Mouse (Mus musculus): ENCODE measurements around the gene Syngr4. TPM values are rescaled to one million over a fixed set of nuclear protein-coding genes. Genes with fewer than 3 reads are reported as not detected.
"Not testable (repeated sequence)": the region's sequence is repeated elsewhere in the genome, so short reads cannot be mapped to it uniquely, and the experiment has no call there.

Syngr4 gene
- polyA plus RNA-seq, 1 experiment from 2014 or later = 0.72 TPM

- ATAC-seq = no peak
- H3K27me3 ChIP-seq (replicated peaks; ENCODE audit: control insufficient read depth, insufficient read depth, low read length) = no peaks in the 10 kb centered on the region
- H3K9ac ChIP-seq (ENCODE audit: low read depth, low read length) = no peak overlapping the region
- peaks cover 27% of the 10 kb centered on the region for H3K36me3 ChIP-seq (ENCODE audit: control insufficient read depth, insufficient read depth)
- H3K4me2 ChIP-seq (replicated peaks; ENCODE audit: low read depth) = no peak overlapping the region
- H3K27ac ChIP-seq (ENCODE audit: low read depth, low read length) = no peak overlapping the region
- no peak overlapping the region for H3K4me3 ChIP-seq (ENCODE audit: low read depth, low read length)
- WGBS = 92% methylated on average over 9 of the region's 9 CpGs
- no peaks in the 10 kb centered on the region for H3K9me3 ChIP-seq (ENCODE audit: control insufficient read depth)
- no peak for TF ChIP-seq CTCF (IDR thresholded peaks at IDR 0.05; ENCODE audit: low read depth)
- H3K4me1 ChIP-seq (replicated peaks; ENCODE audit: control insufficient read depth, insufficient read depth, low read length) = no peaks in the 10 kb centered on the region
These were observed 10.1 kb upstream of the Syngr4 start for GRCm38 (mm10) chr7:45906622-45907021.

GRCm38 (mm10) chr7:45902481-45903002, 6.0 kb upstream of the Syngr4 start:
- 74% methylated on average over 12 of the region's 12 CpGs for WGBS
- H3K27ac ChIP-seq (ENCODE audit: low read depth, low read length) = no peak overlapping the region
- no peak for ATAC-seq

GRCm38 (mm10) chr7:45901562-45901961, 5.0 kb upstream of the Syngr4 start:
- no peaks in the 10 kb centered on the region for H3K27me3 ChIP-seq (replicated peaks; ENCODE audit: control insufficient read depth, insufficient read depth, low read length)
- ATAC-seq = peak; percentile 65
- H3K4me1 ChIP-seq (replicated peaks; ENCODE audit: control insufficient read depth, insufficient read depth, low read length) = no peaks in the 10 kb centered on the region
- no peak overlapping the region for H3K4me3 ChIP-seq (ENCODE audit: low read depth, low read length)
- no peaks in the 10 kb centered on the region; the same call in 1 of the 2 replicates for H3K36me3 ChIP-seq (ENCODE audit: control insufficient read depth, insufficient read depth)
- H3K9me3 ChIP-seq (ENCODE audit: control insufficient read depth) = no peaks in the 10 kb centered on the region
- H3K9ac ChIP-seq (ENCODE audit: low read depth, low read length) = no peak overlapping the region
- H3K27ac ChIP-seq (ENCODE audit: low read depth, low read length) = no peak overlapping the region; the same call in 1 of the 2 replicates
- no peak for TF ChIP-seq CTCF (IDR thresholded peaks at IDR 0.05; ENCODE audit: low read depth)
- 26% methylated on average over 5 of the region's 5 CpGs for WGBS
- no peak overlapping the region for H3K4me2 ChIP-seq (replicated peaks; ENCODE audit: low read depth)

More at GRCm38 (mm10) chr7:45902481-45903002, 6.0 kb upstream of the Syngr4 start:
- Histone ChIP-seq H3K36me3 (ENCODE audit: control insufficient read depth, insufficient read depth) (peaks cover 7% of the 10 kb centered on the region; the same call in 1 of the 2 replicates), H3K27me3 (replicated peaks; ENCODE audit: control insufficient read depth, insufficient read depth, low read length) (no peaks in the 10 kb centered on the region), H3K4me1 (replicated peaks; ENCODE audit: control insufficient read depth, insufficient read depth, low read length) (no peaks in the 10 kb centered on the region), H3K9ac (ENCODE audit: low read depth, low read length) (no peak overlapping the region), H3K4me2 (replicated peaks; ENCODE audit: low read depth) (no peak overlapping the region), H3K4me3 (ENCODE audit: low read depth, low read length) (no peak overlapping the region), H3K9me3 (ENCODE audit: control insufficient read depth) (no peaks in the 10 kb centered on the region)
- TF ChIP-seq CTCF (IDR thresholded peaks at IDR 0.05; ENCODE audit: low read depth) = no peak

- not testable (repeated sequence) for H3K27me3 ChIP-seq (replicated peaks; ENCODE audit: control insufficient read depth, insufficient read depth, low read length); H3K27ac ChIP-seq (ENCODE audit: low read depth, low read length); H3K4me1 ChIP-seq (replicated peaks; ENCODE audit: control insufficient read depth, insufficient read depth, low read length); H3K36me3 ChIP-seq (ENCODE audit: control insufficient read depth, insufficient read depth); H3K9ac ChIP-seq (ENCODE audit: low read depth, low read length); ATAC-seq; H3K4me3 ChIP-seq (ENCODE audit: low read depth, low read length); H3K9me3 ChIP-seq (ENCODE audit: control insufficient read depth)
- 47% methylated on average over 4 of the region's 4 CpGs for WGBS
- H3K4me2 ChIP-seq (replicated peaks; ENCODE audit: low read depth) = peak overlapping the region; percentile 64
- TF ChIP-seq CTCF (IDR thresholded peaks at IDR 0.05; ENCODE audit: low read depth) = peak; percentile 66
These were observed 1.6 kb upstream of the Syngr4 start for GRCm38 (mm10) chr7:45898125-45898524.

- TF ChIP-seq CTCF (IDR thresholded peaks at IDR 0.05; ENCODE audit: low read depth) = no peak
- Histone ChIP-seq H3K9ac (ENCODE audit: low read depth, low read length) (peak overlapping the region; percentile 40), H3K27ac (ENCODE audit: low read depth, low read length) (peak overlapping the region; percentile 74), H3K4me1 (replicated peaks; ENCODE audit: control insufficient read depth, insufficient read depth, low read length) (no peaks in the 10 kb centered on the region), H3K4me3 (ENCODE audit: low read depth, low read length) (peak overlapping the region; percentile 39), H3K4me2 (replicated peaks; ENCODE audit: low read depth) (peak overlapping the region; percentile 64), H3K27me3 (replicated peaks; ENCODE audit: control insufficient read depth, insufficient read depth, low read length) (no peaks in the 10 kb centered on the region), H3K9me3 (ENCODE audit: control insufficient read depth) (no peaks in the 10 kb centered on the region), H3K36me3 (ENCODE audit: control insufficient read depth, insufficient read depth) (no peaks in the 10 kb centered on the region)
- peak; percentile 71 for ATAC-seq
- WGBS = 2% methylated on average over 19 of the region's 19 CpGs
These were observed 794 bp upstream of the Syngr4 start for GRCm38 (mm10) chr7:45897258-45897757.

- no peaks in the 10 kb centered on the region for H3K27me3 ChIP-seq (replicated peaks; ENCODE audit: control insufficient read depth, insufficient read depth, low read length)
These were observed 490 bp downstream of the Syngr4 start for GRCm38 (mm10) chr7:45895931-45896516.

More at GRCm38 (mm10) chr7:45895931-45896516, 490 bp downstream of the Syngr4 start:
- Histone ChIP-seq H3K4me2 (replicated peaks; ENCODE audit: low read depth) (peak overlapping the region; percentile 64), H3K9ac (ENCODE audit: low read depth, low read length) (no peak overlapping the region), H3K4me1 (replicated peaks; ENCODE audit: control insufficient read depth, insufficient read depth, low read length) (no peaks in the 10 kb centered on the region), H3K36me3 (ENCODE audit: control insufficient read depth, insufficient read depth) (no peaks in the 10 kb centered on the region), H3K4me3 (ENCODE audit: low read depth, low read length) (0 out of 2 replicates have a peak overlapping the region, but pooled peaks have one; percentile 39), H3K27ac (ENCODE audit: low read depth, low read length) (no peak overlapping the region), H3K9me3 (ENCODE audit: control insufficient read depth) (no peaks in the 10 kb centered on the region)
- 75% methylated on average over 6 of the region's 6 CpGs for WGBS
- no peak for TF ChIP-seq CTCF (IDR thresholded peaks at IDR 0.05; ENCODE audit: low read depth)
- ATAC-seq = no peak
